In the genomic region with DNA sequence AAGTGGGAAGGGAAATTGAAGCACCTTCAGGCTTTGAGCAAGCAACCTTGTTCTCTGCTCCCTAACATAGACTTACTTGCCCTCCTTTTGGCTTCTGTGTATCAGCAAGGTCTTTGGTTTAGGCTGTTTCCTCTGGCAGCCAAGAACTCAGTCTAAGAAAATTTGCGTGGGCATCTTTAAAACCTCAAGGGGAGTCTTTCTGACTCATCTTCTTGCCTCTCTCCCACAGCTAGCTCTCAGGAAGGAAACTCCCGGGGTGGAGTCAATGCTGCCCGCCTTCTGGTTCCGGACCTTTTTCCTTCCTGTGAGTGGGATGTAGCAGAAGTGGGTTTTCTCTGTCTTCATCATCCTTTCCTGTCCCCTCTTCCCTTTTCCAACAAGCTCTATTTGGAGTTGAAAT, we compare ENCODE assay signal across 10 mouse cellular contexts. TPM values are rescaled to one million over a fixed set of nuclear protein-coding genes. Genes with fewer than 3 reads are reported as not detected.
DNase-seq lines count a peak whose midpoint lies in the region; ATAC-seq lines count a peak whose summit lies in the region.
"Had no signal": no experiment of that assay in that cellular context is flagged by ENCODE, and none has a peak within 500 bp of the region (broad histone marks: within the 10 kb centered on the region; RNA-seq: fewer than 3 reads in every experiment).

No protein-coding gene starts in this region.

- peak; percentile 90 for DNase-seq in heart, adult 11 months
- peak; percentile 75 for DNase-seq in 3T3-L1 (ENCODE audit: low read depth, low spot score)
- DNase-seq in skeletal muscle tissue, adult 2 months (ENCODE audit: low read depth, low spot score): peak; percentile 16
- no peak for DNase-seq in gastrocnemius, postnatal 36 days
- DNase-seq in layer of hippocampus, postnatal 10 days (ENCODE audit: low spot score in 2 of 2): no peak
- DNase-seq in adrenal gland, adult 8-10 months: no peak
- DNase-seq: kidney, adult 2 months; layer of hippocampus, adult 9-11 months had no signal

- H3K9me3 ChIP-seq in heart, embryonic 11.5 days (replicated peaks; ENCODE audit: control insufficient read depth, low read length): no peaks in the 10 kb centered on the region

- H3K9ac ChIP-seq in heart, embryonic 11.5 days (ENCODE audit: low read depth, low read length): no peak overlapping the region

- no peaks in the 10 kb centered on the region for H3K27me3 ChIP-seq in heart, embryonic 11.5 days (ENCODE audit: control insufficient read depth, insufficient read depth, low read length)

- no peak for ATAC-seq in heart, embryonic 11.5 days (replicated peaks; ENCODE audit: insufficient number of reproducible peaks, low FRiP score, low TSS enrichment)
- peak; percentile 93 for ATAC-seq in activated CD4-positive, CD25-positive, alpha-beta regulatory T cell, adult 4 months

- H3K4me3 ChIP-seq in heart, embryonic 11.5 days (ENCODE audit: low read depth, low read length): no peak overlapping the region

- WGBS in heart, embryonic 11.5 days (ENCODE audit: insufficient replicate concordance): 67% methylated on average over 4 of the region's 4 CpGs

- H3K27ac ChIP-seq in heart, embryonic 11.5 days (ENCODE audit: low read depth, low read length): no peak overlapping the region

- H3K36me3 ChIP-seq in heart, embryonic 11.5 days (ENCODE audit: control insufficient read depth, insufficient read depth, low read length): no peaks in the 10 kb centered on the region

- no peaks in the 10 kb centered on the region for H3K4me1 ChIP-seq in heart, embryonic 11.5 days (ENCODE audit: control insufficient read depth, insufficient read depth, low read length)

- H3K4me2 ChIP-seq in heart, embryonic 11.5 days: no peak overlapping the region

- intact Hi-C loops in gastrocnemius, postnatal 36 days (cut with DNase I): no loop called here

RNA-seq across cellular contexts. Expression of gene Qpct, which starts 48.2 kb away (rescaled TPM):
- 37.4 and 42.5 TPM in 2 replicates for polyA plus RNA-seq in heart, embryonic 11.5 days (2014; fragmentation: Nextera tagmentation; extraction: Ambion mirVana)
- 1 to 10 TPM; 2.1 to 3.7 TPM for polyA plus RNA-seq in activated CD4-positive, CD25-positive, alpha-beta regulatory T cell, adult 4 months (2017; shearing (Covaris generic))
- total RNA-seq in gastrocnemius, postnatal 36 days (2021): 1 to 10 TPM; 2.1 to 2.8 TPM
- 10 to 100 TPM; 18.6 to 20.5 TPM for total RNA-seq in layer of hippocampus, postnatal 10 days (2021)
- total RNA-seq in adrenal gland, adult 8-10 months (2022): 1 to 10 TPM; 6.3 to 9.1 (median 7.2) TPM

Comparison
In these comparisons a context has a peak if more than half of its experiments do, and no peak if none do; other contexts are left out.
1. DNase-seq: peak in heart, adult 11 months (single experiment), 3T3-L1 (single experiment) and skeletal muscle tissue, adult 2 months (single experiment); none in gastrocnemius, postnatal 36 days (0 of 2), layer of hippocampus, postnatal 10 days (0 of 2) and adrenal gland, adult 8-10 months (single experiment).